Mouse (Mus musculus) bone marrow macrophage, adult 2 months (primary cell): Measurements from ENCODE around the gene Flad1.

Experiments
- CTCF ChIP-seq: IDR thresholded peaks from 2 replicates; pipeline ENCODE4 v1.5.1; 2012; ENCODE audit warnings: low read depth, mild to moderate bottlenecking, low read length, moderate library complexity
- POLR2A ChIP-seq: IDR thresholded peaks from 2 replicates; pipeline ENCODE4 v1.6.1; 2012; ENCODE audit warnings: mild to moderate bottlenecking, low read depth, low read length, borderline replicate concordance

- TF ChIP-seq POLR2A (no peak), CTCF (no peak)
Measured at GRCm38 (mm10) chr3:89380291-89380690, 31.4 kb downstream of the Flad1 start.
